Mouse (Mus musculus): ENCODE data around the gene Pdzd8.

GRCm38 (mm10) chr19:59321990-59322389 lies 23.6 kb downstream of the Pdzd8 start, which contains the start of gene Rps12-ps3:
- TF ChIP-seq CTCF (IDR thresholded peaks at IDR 0.05; ENCODE audit: low read depth, low read length): no peak
- TF ChIP-seq POLR2A (IDR thresholded peaks at IDR 0.05; ENCODE audit: extremely low read depth, insufficient read depth, low read length): no peak

Measured in liver, adult 2 months (tissue).